Mouse (Mus musculus): ENCODE data around the gene Atp6v1e2.

DNA sequence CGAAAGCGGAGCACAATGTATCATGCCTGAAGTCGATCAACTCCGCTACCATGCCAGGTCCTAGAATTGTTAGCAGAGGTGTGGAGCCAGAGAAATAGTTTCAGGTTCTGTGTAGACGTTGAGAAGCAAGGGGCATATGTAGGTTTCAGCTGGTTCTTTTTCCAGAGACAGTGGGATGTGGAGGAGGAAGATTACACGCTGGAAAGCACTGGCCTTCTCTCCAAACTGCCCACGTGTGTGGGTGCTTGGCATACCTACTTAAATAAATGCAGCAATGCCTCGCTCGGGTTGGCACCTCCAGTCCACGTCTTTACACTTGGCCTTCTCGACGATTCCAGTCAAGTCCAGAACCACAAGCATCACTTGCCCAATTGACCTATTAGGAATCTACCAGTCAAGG lies 19.4 kb upstream of the Atp6v1e2 start:
- no peak for TF ChIP-seq CTCF (IDR thresholded peaks at IDR 0.05; ENCODE audit: low read depth, low read length)
- TF ChIP-seq GATA2 (IDR thresholded peaks at IDR 0.05; ENCODE audit: borderline replicate concordance, low read depth, low read length), result no peak
- no peak for TF ChIP-seq GATA1 (IDR thresholded peaks at IDR 0.05; ENCODE audit: borderline replicate concordance, low read length)

All from G1E (cell line).